Mouse (Mus musculus) stomach, postnatal 0 days (tissue): ENCODE results near the gene Igsf8.

Experiments
- CTCF ChIP-seq: IDR thresholded peaks from 2 replicates; pipeline ENCODE4 v1.5.1; 2016; ENCODE audit warnings: antibody characterized with exemption, low read depth, mild to moderate bottlenecking, moderate library complexity
- EP300 ChIP-seq: optimal IDR thresholded peaks from 2 replicates; pipeline ENCODE3; 2016; ENCODE audit warnings: antibody characterized with exemption

DNA sequence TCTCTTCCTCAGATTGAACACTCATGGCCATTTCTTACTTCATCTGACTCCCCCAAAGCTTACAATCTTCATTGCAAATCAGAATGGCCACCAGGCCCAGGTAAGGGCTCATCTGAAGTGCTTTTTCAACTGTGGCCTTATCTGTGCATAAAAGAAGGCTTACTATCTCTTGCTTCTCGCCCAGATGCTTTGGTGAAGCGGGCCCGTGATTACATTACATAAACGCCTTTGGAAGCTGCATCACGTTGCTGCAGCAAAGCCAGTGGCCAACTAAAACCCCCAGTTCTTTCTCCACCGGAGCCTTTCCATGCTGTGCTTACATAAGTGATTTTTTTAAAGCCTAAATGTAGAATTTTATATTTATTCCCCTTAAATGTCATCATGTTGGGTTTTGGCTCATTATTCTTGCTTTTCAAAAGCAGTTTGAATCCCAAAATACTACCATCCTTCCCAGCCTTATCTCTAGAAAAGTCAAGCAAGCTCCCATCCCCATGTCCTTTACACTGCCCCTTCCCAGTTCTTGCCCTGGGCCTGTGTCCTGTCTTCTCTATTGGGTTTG is 62.4 kb downstream of the Igsf8 start:
- TF ChIP-seq CTCF, result no peak
- TF ChIP-seq EP300, result no peak
